Mouse (Mus musculus): ENCODE measurements around the gene Skil. TPM values are rescaled to one million over a fixed set of nuclear protein-coding genes. Genes with fewer than 3 reads are reported as not detected.

Skil gene
- polyA plus RNA-seq, 2 experiments, result 13.7 to 20.6 TPM

DNA sequence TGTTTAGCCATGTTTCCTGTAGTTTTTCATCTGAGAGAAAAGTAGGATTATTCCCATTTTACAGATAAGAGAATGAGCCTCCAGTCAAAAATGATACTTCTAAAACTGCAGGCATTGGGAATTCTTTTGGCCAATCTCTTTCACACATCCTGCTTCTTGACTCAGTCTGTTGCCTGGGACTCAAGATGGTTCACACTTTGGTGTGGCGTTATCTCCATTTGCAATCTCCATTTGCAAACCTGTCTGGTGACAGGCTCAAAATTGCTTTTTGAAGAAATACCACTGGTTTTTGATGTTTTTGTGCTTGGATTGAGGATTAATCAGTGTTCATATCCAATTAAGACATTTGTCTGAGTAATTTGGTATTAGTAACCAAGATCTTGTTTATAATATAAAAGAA lies 3.7 kb downstream of the Skil start:
- Histone ChIP-seq H3K4me1 (ENCODE audit: control insufficient read depth, insufficient read depth, low read length) (peaks cover 21% of the 10 kb centered on the region), H3K9me3 (ENCODE audit: control insufficient read depth, low read length) (no peaks in the 10 kb centered on the region), H3K4me3 (replicated peaks; ENCODE audit: low read length) (no peak overlapping the region), H3K9ac (ENCODE audit: low read depth, low read length, severe bottlenecking) (no peak overlapping the region), H3K27me3 (ENCODE audit: control insufficient read depth, insufficient read depth, low read length) (no peaks in the 10 kb centered on the region), H3K36me3 (ENCODE audit: control insufficient read depth, insufficient read depth, low read length) (peaks cover 3% of the 10 kb centered on the region; the same call in 1 of the 2 replicates), H3K27ac (replicated peaks; ENCODE audit: low read depth, low read length) (no peak overlapping the region), H3K4me2 (replicated peaks; ENCODE audit: low read depth, low read length, severe bottlenecking) (peak overlapping the region; percentile 35; the same call in 1 of the 2 replicates)
- DNase-seq (ENCODE audit: low spot score) (no peak), ATAC-seq (ENCODE audit: low FRiP score, low read depth) (no peak)
- 92% methylated on average over 1 of the region's 1 CpGs for WGBS
- TF ChIP-seq POLR2A (IDR thresholded peaks at IDR 0.05; ENCODE audit: borderline replicate concordance, extremely low read depth, insufficient read depth, insufficient read length), result no peak

DNA sequence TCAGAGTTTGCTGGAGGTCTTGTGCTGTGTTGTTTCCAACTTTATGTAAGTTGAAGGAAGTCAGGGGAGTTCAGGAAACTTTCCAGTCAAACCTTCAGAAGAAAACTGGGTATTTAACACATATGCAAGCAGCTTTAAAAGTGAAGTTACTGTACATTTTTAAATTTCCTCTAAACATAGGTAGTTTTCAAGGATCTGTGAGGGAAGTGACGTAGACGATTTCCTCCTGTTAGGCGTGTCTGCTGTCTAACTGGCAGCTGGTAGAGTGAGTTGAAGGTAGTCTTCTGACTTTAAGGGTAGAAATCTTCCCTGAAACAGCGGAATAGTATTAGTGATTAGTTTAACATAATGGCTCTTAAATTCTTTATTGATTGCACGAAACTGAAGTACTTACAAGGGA lies 5.2 kb downstream of the Skil start:
- DNase-seq (ENCODE audit: low spot score), result no peak
- 63% methylated on average over 5 of the region's 5 CpGs for WGBS
- Histone ChIP-seq H3K4me1 (ENCODE audit: control insufficient read depth, insufficient read depth, low read length) (peaks cover 24% of the 10 kb centered on the region), H3K36me3 (ENCODE audit: control insufficient read depth, insufficient read depth, low read length) (peaks cover 3% of the 10 kb centered on the region; the same call in 1 of the 2 replicates), H3K27ac (replicated peaks; ENCODE audit: low read depth, low read length) (no peak overlapping the region), H3K27me3 (ENCODE audit: control insufficient read depth, insufficient read depth, low read length) (no peaks in the 10 kb centered on the region), H3K9me3 (ENCODE audit: control insufficient read depth, low read length) (no peaks in the 10 kb centered on the region), H3K4me2 (replicated peaks; ENCODE audit: low read depth, low read length, severe bottlenecking) (peak overlapping the region; percentile 29), H3K4me3 (replicated peaks; ENCODE audit: low read length) (no peak overlapping the region), H3K9ac (ENCODE audit: low read depth, low read length, severe bottlenecking) (no peak overlapping the region)
- TF ChIP-seq POLR2A (IDR thresholded peaks at IDR 0.05; ENCODE audit: borderline replicate concordance, extremely low read depth, insufficient read depth, insufficient read length), result no peak
- no peak for ATAC-seq (ENCODE audit: low FRiP score, low read depth)

DNA sequence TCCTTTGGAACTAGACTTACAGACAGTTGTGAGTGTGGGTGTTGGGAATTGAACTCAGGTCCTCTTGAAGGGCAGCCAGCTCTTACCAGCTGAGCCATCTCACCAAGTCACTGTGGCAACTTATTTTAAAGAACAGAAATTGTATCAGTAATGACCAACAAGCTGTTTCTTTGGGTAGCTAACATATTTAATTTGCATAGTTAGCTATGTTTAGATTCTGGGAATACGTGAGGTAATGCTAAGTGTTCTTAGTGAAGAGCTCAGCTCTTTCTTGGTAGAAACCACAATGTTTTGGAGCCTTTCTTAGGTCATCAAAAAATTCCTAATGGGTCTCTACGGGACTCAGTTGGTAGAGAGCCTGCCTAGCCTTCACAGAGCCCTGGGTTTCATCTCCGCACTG lies 5.9 kb downstream of the Skil start:
- Histone ChIP-seq H3K4me3 (replicated peaks; ENCODE audit: low read length) (no peak overlapping the region), H3K4me2 (replicated peaks; ENCODE audit: low read depth, low read length, severe bottlenecking) (no peak overlapping the region), H3K4me1 (ENCODE audit: control insufficient read depth, insufficient read depth, low read length) (peaks cover 24% of the 10 kb centered on the region), H3K9ac (ENCODE audit: low read depth, low read length, severe bottlenecking) (no peak overlapping the region), H3K9me3 (ENCODE audit: control insufficient read depth, low read length) (no peaks in the 10 kb centered on the region), H3K27ac (replicated peaks; ENCODE audit: low read depth, low read length) (no peak overlapping the region), H3K36me3 (ENCODE audit: control insufficient read depth, insufficient read depth, low read length) (peaks cover 3% of the 10 kb centered on the region; the same call in 1 of the 2 replicates), H3K27me3 (ENCODE audit: control insufficient read depth, insufficient read depth, low read length) (no peaks in the 10 kb centered on the region)
- 91% methylated on average over 3 of the region's 3 CpGs for whole genome bisulfite sequencing
- no peak for ATAC-seq (ENCODE audit: low FRiP score, low read depth)
- DNase-seq (ENCODE audit: low spot score), result no peak
- TF ChIP-seq POLR2A (IDR thresholded peaks at IDR 0.05; ENCODE audit: borderline replicate concordance, extremely low read depth, insufficient read depth, insufficient read length), result no peak

DNA sequence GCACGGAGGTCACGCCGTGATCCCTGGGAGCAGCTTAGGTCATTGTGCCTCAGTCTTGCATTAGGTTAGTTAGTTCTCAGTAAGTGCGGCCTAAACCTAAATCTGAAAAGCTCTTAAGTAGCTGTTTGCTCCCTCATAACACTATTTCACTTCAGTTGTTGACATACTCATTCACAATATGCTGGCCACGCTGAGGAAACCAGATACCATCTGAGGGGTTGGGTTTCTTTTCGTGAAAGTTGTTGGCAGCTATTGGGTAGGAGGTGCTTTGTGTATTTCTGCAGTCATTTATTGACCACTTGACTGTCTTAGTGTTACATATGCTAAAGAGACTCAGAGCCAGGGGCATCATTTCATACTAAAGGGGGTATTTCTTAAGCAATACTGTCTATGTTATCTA lies 10.1 kb downstream of the Skil start:
- no peak for TF ChIP-seq POLR2A (IDR thresholded peaks at IDR 0.05; ENCODE audit: borderline replicate concordance, extremely low read depth, insufficient read depth, insufficient read length)
- WGBS, result 72% methylated on average over 6 of the region's 6 CpGs
- Histone ChIP-seq H3K4me1 (ENCODE audit: control insufficient read depth, insufficient read depth, low read length) (peaks cover 8% of the 10 kb centered on the region), H3K27ac (replicated peaks; ENCODE audit: low read depth, low read length) (no peak overlapping the region), H3K36me3 (ENCODE audit: control insufficient read depth, insufficient read depth, low read length) (no peaks in the 10 kb centered on the region), H3K9ac (ENCODE audit: low read depth, low read length, severe bottlenecking) (no peak overlapping the region), H3K4me3 (replicated peaks; ENCODE audit: low read length) (no peak overlapping the region), H3K27me3 (ENCODE audit: control insufficient read depth, insufficient read depth, low read length) (no peaks in the 10 kb centered on the region), H3K4me2 (replicated peaks; ENCODE audit: low read depth, low read length, severe bottlenecking) (no peak overlapping the region), H3K9me3 (ENCODE audit: control insufficient read depth, low read length) (no peaks in the 10 kb centered on the region)
- DNase-seq (ENCODE audit: low spot score) (no peak), ATAC-seq (ENCODE audit: low FRiP score, low read depth) (no peak)

DNA sequence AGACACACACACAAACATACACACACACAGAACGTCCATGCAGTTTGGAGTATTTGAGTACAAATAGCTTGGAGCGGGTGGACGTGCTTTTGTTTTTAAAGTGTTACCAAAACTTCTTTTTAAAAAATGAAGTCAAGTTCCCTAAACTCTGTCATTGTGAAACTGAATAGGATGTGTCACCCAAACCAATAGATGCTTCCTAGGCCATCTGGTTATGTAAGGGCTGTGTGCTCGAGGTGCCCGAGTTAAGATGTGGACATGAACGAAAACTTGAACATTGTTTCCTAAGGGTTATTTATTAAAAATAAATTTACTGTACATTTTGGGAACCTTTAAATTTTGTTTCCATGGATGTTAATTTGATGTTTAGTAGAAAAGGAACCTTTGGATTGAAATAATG lies 11.7 kb downstream of the Skil start:
- H3K4me2 ChIP-seq (replicated peaks; ENCODE audit: low read depth, low read length, severe bottlenecking), result no peak overlapping the region
- no peak overlapping the region for H3K27ac ChIP-seq (replicated peaks; ENCODE audit: low read depth, low read length)
- H3K4me3 ChIP-seq (replicated peaks; ENCODE audit: low read length), result no peak overlapping the region
- WGBS, result 84% methylated on average over 6 of the region's 6 CpGs
- ATAC-seq (ENCODE audit: low FRiP score, low read depth) (no peak), DNase-seq (ENCODE audit: low spot score) (no peak)
- no peaks in the 10 kb centered on the region for H3K27me3 ChIP-seq (ENCODE audit: control insufficient read depth, insufficient read depth, low read length)
- no peak overlapping the region for H3K9ac ChIP-seq (ENCODE audit: low read depth, low read length, severe bottlenecking)
- no peak for TF ChIP-seq POLR2A (IDR thresholded peaks at IDR 0.05; ENCODE audit: borderline replicate concordance, extremely low read depth, insufficient read depth, insufficient read length)
- H3K36me3 ChIP-seq (ENCODE audit: control insufficient read depth, insufficient read depth, low read length), result no peaks in the 10 kb centered on the region
- H3K4me1 ChIP-seq (ENCODE audit: control insufficient read depth, insufficient read depth, low read length), result peaks cover 11% of the 10 kb centered on the region; the same call in 1 of the 2 replicates
- no peaks in the 10 kb centered on the region for H3K9me3 ChIP-seq (ENCODE audit: control insufficient read depth, low read length)

DNA sequence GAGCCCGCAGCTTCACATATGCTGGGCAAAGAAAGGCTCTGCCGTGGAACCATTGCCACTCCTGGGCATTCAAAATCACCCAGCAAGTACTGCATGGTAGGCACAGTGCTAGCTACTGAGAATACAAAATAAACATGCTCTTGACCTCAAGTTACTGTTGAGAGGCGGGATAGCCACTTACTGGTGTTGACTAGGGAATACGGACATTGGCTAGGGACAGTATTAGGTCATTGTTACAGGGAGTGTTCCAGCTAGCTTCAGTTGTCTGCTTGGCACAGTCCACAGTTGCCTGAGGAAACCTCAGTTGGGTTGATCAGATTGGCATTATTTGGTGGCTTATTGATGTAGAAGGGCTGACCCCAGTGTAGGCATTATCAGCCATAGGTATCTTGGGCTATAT lies 12.8 kb downstream of the Skil start:
- TF ChIP-seq POLR2A (IDR thresholded peaks at IDR 0.05; ENCODE audit: borderline replicate concordance, extremely low read depth, insufficient read depth, insufficient read length), result no peak
- Histone ChIP-seq H3K27ac (replicated peaks; ENCODE audit: low read depth, low read length) (no peak overlapping the region), H3K4me2 (replicated peaks; ENCODE audit: low read depth, low read length, severe bottlenecking) (no peak overlapping the region), H3K36me3 (ENCODE audit: control insufficient read depth, insufficient read depth, low read length) (peaks cover 4% of the 10 kb centered on the region; the same call in 1 of the 2 replicates), H3K4me3 (replicated peaks; ENCODE audit: low read length) (no peak overlapping the region), H3K9me3 (ENCODE audit: control insufficient read depth, low read length) (no peaks in the 10 kb centered on the region), H3K4me1 (ENCODE audit: control insufficient read depth, insufficient read depth, low read length) (peaks cover 11% of the 10 kb centered on the region; the same call in 1 of the 2 replicates), H3K27me3 (ENCODE audit: control insufficient read depth, insufficient read depth, low read length) (no peaks in the 10 kb centered on the region), H3K9ac (ENCODE audit: low read depth, low read length, severe bottlenecking) (no peak overlapping the region)
- DNase-seq (ENCODE audit: low spot score) (no peak), ATAC-seq (ENCODE audit: low FRiP score, low read depth) (no peak)
- WGBS, result 87% methylated on average over 4 of the region's 4 CpGs

Measured in limb, embryonic 14.5 days (tissue).